Comparison of ENCODE assay signal across 14 mouse cellular contexts in the genomic region with DNA sequence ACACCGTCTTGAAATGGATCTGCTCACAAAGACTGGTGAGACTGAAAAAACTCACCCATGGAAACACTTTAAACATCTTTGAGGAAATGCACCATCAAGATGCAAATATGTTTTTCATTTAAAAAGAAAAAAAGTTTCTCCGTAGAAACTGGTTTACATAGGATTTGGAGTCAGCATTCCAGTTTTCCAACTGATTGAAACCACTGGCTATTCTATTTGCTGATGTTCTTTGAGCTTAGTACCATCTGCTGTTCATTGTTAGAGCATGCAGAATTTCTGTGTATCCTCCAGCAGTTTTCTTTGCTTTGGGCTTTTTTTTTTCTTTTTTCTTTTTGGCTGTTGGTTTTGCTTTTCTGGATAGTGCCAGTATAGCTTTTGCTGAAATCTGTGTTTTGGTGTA.
"Had no signal": no experiment of that assay in that cellular context is flagged by ENCODE, and none has a peak within 500 bp of the region (broad histone marks: within the 10 kb centered on the region; RNA-seq: fewer than 3 reads in every experiment).

No protein-coding gene starts in this region.

- H3K9ac ChIP-seq: lung, embryonic 14.5 days; midbrain, embryonic 12.5 days; midbrain, embryonic 15.5 days; neural tube, embryonic 12.5 days; stomach, embryonic 15.5 days had no signal

- DNase-seq: lung, adult 18-20 months; lung, embryonic 14.5 days; lung, postnatal 10 days; lung, postnatal 4 days; right cerebral cortex, postnatal 14 days; thymus, adult 2 months; thymus, postnatal 25 days; thymus, postnatal 4 days had no signal

- H3K4me2 ChIP-seq: lung, embryonic 14.5 days; midbrain, embryonic 12.5 days; midbrain, embryonic 15.5 days; neural tube, embryonic 12.5 days; stomach, embryonic 15.5 days had no signal

- H3K4me3 ChIP-seq: midbrain, embryonic 10.5 days; midbrain, embryonic 12.5 days; midbrain, embryonic 15.5 days; neural tube, embryonic 12.5 days; stomach, embryonic 15.5 days had no signal

- H3K36me3 ChIP-seq: midbrain, embryonic 10.5 days; midbrain, embryonic 12.5 days; midbrain, embryonic 15.5 days; neural tube, embryonic 12.5 days; stomach, embryonic 15.5 days had no signal

- H3K27me3 ChIP-seq: midbrain, embryonic 12.5 days; midbrain, embryonic 15.5 days; neural tube, embryonic 12.5 days; stomach, embryonic 15.5 days had no signal

- ATAC-seq: midbrain, embryonic 15.5 days had no signal

- H3K27ac ChIP-seq: midbrain, embryonic 10.5 days; midbrain, embryonic 12.5 days; midbrain, embryonic 15.5 days; neural tube, embryonic 12.5 days; stomach, embryonic 15.5 days; stomach, postnatal 0 days had no signal

- H3K9me3 ChIP-seq: midbrain, embryonic 10.5 days; midbrain, embryonic 12.5 days; midbrain, embryonic 15.5 days; neural tube, embryonic 12.5 days; stomach, embryonic 15.5 days had no signal

- H3K4me1 ChIP-seq: midbrain, embryonic 10.5 days; midbrain, embryonic 12.5 days; midbrain, embryonic 15.5 days; neural tube, embryonic 12.5 days; stomach, embryonic 15.5 days had no signal
